Mouse (Mus musculus) thymus, postnatal 14 days (tissue): ENCODE measurements around the gene Pgs1.

Experiments used
- DNase-seq: peaks from one replicate; pipeline ENCODE4 v3.0.0; 2021

The Pgs1 gene

GRCm38 (mm10) chr11:117986126-117987031 is at the start of gene Pgs1:
TSS of gene Pgs1 (plus strand) at chr11:117986292.
- DNase-seq = peak; percentile 95

- DNase-seq = no peak
Observed at GRCm38 (mm10) chr11:117939004-117939730, 46.9 kb upstream of the Pgs1 start.

- DNase-seq = no peak
Observed at GRCm38 (mm10) chr11:117939741-117940285, 46.3 kb upstream of the Pgs1 start.

DNA sequence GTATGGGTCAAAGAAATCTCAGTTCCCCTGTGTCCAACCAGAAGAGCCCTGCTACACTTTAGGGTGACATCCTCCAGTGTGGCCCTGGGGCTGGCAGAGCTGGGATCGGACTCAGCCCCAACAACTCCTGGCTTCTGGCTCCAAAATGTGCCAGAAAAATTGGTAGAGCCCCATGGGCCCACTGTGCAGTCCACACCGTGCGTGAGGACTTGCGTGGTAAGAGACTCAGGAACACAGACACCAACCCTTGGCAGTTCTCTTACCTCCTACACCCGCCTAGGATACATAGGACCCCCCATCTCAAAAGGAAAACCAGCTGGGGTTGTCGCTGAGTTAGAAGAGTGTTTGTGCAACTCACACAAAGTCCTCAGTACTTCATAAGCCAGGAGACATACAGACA is 45.2 kb upstream of the Pgs1 start:
- no peak for DNase-seq

DNA sequence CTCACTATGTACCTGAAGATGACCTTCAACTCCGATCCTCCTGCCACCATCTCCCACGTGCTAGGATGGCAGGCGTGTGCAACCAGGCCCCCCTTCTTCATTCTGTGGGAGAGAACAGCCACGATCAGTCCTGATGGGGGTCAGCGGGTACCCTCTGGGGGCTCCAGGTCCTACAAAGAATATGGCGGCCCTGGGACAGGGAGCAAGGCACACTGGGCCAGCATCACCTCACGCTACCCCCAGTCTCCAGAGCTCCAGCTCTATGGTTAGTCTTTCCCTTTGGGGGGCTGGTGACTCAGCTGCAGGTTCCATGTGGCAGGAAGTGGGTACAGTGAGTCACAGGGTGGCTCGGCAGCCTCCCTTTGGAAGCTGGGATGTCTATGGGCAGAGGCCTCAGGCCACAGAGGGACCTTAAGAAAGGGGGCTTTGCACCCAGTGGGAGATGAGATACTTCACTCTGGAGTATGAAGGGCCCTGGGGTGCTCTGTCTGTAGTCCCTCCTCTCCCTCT is 44.7 kb upstream of the Pgs1 start:
- no peak for DNase-seq

- no peak for DNase-seq
Observed at GRCm38 (mm10) chr11:117941848-117942247, 44.2 kb upstream of the Pgs1 start.

- no peak for DNase-seq
Observed at GRCm38 (mm10) chr11:117946195-117946979, 39.7 kb upstream of the Pgs1 start.

DNA sequence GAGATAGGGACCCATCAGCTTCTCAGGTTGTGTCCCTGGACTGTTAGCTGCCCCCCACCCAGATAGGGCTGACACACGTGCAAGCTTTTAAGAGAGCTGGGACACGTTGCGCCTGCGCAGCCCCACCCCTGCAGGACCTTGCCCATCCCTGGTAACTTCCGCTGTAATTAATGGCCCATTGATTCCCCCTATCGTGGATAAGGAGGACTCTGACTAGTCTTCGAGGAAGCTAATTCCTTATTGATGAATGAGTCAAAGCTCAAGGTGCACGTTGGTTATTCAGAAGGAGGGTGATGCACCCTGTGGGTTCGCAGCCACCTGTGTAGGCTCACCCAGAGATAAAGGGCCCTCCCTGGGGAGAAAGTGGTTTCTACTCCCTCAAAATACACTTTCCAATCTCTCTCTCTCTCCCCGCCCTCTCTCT is 39.1 kb upstream of the Pgs1 start:
- DNase-seq = no peak

- DNase-seq = peak; percentile 55
Observed at GRCm38 (mm10) chr11:117949392-117950091, 36.5 kb upstream of the Pgs1 start.

DNA sequence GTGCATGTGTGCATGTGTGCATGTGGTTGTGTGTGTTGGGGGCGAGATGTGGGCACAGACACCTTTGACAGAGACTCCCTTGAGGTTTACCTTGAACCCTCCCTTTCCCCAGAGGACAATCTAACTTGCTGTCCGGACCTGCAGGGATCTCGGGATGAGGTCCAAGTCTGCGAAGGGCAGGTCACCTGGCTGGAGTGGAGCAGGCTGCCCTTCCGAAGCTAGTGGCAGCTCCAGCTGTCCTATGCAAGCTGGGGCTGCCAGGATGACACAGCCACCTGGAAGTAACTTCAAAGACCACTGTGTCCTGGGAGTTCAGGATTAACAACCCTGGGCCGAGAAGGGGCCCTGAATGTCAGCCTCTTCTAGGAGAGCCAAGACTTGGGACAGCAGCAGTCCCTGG is 34.7 kb upstream of the Pgs1 start:
- DNase-seq = no peak

DNA sequence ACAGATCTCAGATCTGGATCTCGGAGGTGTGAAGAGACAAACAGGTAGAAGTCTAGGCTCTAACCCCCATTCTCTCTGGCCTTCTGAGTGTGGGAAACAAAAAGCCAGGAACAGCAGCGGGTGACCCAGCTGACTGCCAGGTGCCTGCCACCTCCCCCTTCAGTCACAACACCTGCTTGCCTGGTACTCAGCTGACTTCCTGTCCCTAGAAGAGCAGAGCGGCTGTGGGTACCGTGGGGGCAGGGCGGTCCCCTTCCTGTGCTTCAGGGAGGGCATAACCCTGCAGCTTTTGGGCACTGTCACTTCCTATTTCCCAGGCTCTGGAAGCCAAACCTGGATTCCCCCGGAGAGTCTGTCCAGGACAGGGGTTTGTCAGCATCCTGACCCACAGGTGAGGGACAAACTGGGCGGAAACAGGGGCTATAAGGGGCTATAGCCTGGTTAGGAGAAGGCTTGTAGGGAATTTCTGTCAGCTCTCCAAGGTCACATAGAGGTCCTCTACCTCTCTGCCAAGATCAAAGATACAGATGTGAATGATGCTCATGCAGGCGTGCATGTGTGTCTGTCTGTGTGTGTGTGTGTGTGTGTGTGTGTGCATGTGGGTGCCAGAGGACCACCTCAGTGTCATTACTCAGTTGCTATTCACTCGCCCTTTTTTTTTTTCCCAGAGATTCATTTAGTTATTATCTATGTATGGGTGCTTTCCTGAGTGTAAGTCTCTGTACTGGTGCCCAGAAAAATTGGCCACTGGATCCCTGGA is 33.7 kb upstream of the Pgs1 start:
- peak; percentile 96 for DNase-seq

- DNase-seq = peak; percentile 53
Observed at GRCm38 (mm10) chr11:117954094-117954493, 32.0 kb upstream of the Pgs1 start.

GRCm38 (mm10) chr11:117954819-117955218 is 31.3 kb upstream of the Pgs1 start:
- DNase-seq = no peak

- DNase-seq = no peak
Observed at GRCm38 (mm10) chr11:117955621-117956020, 30.5 kb upstream of the Pgs1 start.

- DNase-seq = no peak
Observed at GRCm38 (mm10) chr11:117958197-117958596, 27.9 kb upstream of the Pgs1 start.

DNA sequence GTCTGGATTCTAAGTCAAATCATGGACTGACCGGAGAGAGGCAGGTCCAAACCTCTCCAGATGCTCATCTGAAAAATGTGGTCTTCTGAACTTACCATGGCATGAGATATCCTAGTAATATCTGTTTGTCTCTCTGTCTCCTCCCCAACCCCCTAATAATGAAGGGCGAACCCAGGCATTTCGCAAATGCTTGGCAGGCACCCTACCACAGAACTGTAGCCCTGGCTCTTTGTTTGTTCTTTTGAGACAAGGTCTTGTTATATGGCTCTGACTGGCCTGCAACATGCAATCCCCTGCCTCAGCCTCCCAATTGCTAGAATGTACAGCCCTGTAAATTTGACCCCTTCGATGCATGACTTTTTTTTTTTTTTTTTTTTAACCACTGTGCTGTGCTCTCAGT is 26.9 kb upstream of the Pgs1 start:
- no peak for DNase-seq

DNA sequence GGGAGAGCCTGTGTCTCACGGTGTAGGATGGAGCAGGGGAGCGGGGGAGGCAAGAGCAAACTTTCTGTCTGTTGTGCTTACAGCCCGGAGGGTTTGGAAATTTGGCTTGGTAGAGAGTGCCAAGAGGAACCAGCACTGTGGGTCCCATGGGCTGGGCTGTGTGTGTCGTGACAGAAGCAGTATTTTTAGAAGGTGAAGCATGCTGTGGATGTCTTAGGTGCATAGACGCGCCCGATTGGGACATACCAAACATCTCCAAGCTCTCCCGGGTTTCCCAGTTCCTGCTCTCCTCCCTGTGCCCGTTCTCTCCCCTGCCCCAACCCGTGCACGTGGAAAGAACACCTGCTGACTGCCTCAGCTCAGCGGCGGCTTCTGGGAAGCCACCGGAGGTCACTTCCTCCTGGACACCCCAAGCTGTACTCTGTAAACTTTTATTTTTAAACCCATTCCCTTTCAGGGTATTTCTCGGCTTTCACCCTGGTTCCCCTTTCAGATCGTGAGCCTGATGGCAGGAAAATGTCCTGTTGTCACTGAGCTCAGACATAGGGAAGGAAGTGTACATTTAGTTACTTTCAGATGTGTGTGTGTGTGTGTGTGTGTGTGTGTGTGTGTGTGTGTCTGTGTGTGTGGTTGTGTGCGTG is 26.2 kb upstream of the Pgs1 start:
- no peak for DNase-seq

- DNase-seq = no peak
Observed at GRCm38 (mm10) chr11:117960601-117961000, 25.5 kb upstream of the Pgs1 start.

DNA sequence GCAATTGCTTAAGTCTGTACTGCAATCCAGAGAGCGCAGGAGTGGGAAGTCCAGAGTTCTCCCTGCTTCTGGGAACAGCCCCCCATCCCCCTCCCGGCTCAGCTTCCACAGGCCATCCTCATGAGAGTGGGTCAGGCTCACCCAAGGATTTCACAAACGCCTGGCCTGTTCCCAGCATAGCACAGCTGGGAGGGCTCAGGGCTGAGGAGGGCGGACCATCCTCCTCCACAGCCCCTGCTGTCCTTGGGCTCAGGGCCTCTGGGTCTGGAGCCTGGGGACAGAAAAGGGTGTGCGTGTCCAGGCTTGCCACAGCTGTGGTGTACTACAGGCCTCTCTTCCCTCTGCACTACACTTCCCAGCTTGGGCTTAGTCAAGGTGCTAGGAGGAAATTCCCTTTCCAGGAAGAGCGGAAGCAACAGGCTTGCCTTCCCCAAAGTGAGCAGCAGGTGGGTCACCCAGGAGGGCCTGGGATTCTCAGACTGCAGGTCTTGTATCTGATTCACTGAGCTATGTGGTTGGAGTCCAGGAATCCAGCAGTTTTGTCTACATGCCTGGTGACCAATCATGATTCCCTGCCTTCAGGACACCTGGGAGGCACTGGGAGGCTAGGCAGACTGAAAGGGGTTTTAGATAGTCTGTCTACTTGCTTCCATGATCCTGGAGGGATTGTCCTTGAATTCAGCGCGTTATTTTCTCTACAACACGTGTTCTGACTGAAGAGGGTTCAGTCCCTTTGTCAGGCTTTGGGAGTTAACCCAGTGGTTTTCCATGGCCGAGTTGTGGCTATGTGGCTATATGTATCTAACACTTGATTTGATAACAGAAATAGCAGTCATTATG is 23.6 kb upstream of the Pgs1 start:
- DNase-seq = no peak
